Mouse (Mus musculus): ENCODE measurements around the gene Slc37a4. TPM values are rescaled to one million over a fixed set of nuclear protein-coding genes. Genes with fewer than 3 reads are reported as not detected.
"Not testable (repeated sequence)": the region's sequence is repeated elsewhere in the genome, so short reads cannot be mapped to it uniquely, and the experiment has no call there.

Gene Slc37a4
- polyA plus RNA-seq, 1 experiment from 2014 or later, result 46.3 TPM

GRCm38 (mm10) chr9:44373386-44373785 lies 23.3 kb upstream of the Slc37a4 start:
- H3K36me3 ChIP-seq (replicated peaks), result no peaks in the 10 kb centered on the region
- H3K4me3 ChIP-seq (replicated peaks), result no peak overlapping the region
- peaks cover 20% of the 10 kb centered on the region for H3K4me1 ChIP-seq (replicated peaks)
- no peaks in the 10 kb centered on the region for H3K27me3 ChIP-seq
- no peak overlapping the region for H3K9ac ChIP-seq
- no peak overlapping the region for H3K4me2 ChIP-seq
- no peaks in the 10 kb centered on the region for H3K9me3 ChIP-seq (replicated peaks)
- ATAC-seq (ENCODE audit: insufficient read depth), result no peak
- H3K27ac ChIP-seq (replicated peaks), result 0 out of 2 replicates have a peak overlapping the region, but pooled peaks have one; percentile 20

- Histone ChIP-seq H3K4me3 (replicated peaks) (no peak overlapping the region), H3K27me3 (no peaks in the 10 kb centered on the region), H3K4me2 (no peak overlapping the region), H3K9me3 (replicated peaks) (no peaks in the 10 kb centered on the region), H3K36me3 (replicated peaks) (peaks cover 5% of the 10 kb centered on the region), H3K27ac (replicated peaks) (no peak overlapping the region), H3K4me1 (replicated peaks) (peaks cover 38% of the 10 kb centered on the region), H3K9ac (no peak overlapping the region)
- ATAC-seq (ENCODE audit: insufficient read depth), result no peak
- 75% methylated on average over 6 of the region's 6 CpGs for WGBS (ENCODE audit: insufficient replicate concordance)
Measured at GRCm38 (mm10) chr9:44376141-44376540, 20.5 kb upstream of the Slc37a4 start.

- WGBS (ENCODE audit: insufficient replicate concordance), result 61% methylated on average over 2 of the region's 2 CpGs
- H3K27me3 ChIP-seq; ATAC-seq (ENCODE audit: insufficient read depth); H3K4me2 ChIP-seq; H3K9me3 ChIP-seq (replicated peaks); H3K4me3 ChIP-seq (replicated peaks); H3K9ac ChIP-seq; H3K27ac ChIP-seq (replicated peaks): not testable (repeated sequence)
- Histone ChIP-seq H3K36me3 (replicated peaks) (peaks cover 17% of the 10 kb centered on the region), H3K4me1 (replicated peaks) (peaks cover 44% of the 10 kb centered on the region)
Measured at GRCm38 (mm10) chr9:44377335-44377734, 19.3 kb upstream of the Slc37a4 start.

GRCm38 (mm10) chr9:44378153-44378730 lies 18.4 kb upstream of the Slc37a4 start:
- Histone ChIP-seq H3K9ac (peak overlapping the region; percentile 69), H3K27ac (replicated peaks) (peak overlapping the region; percentile 88), H3K9me3 (replicated peaks) (no peaks in the 10 kb centered on the region), H3K36me3 (replicated peaks) (peaks cover 26% of the 10 kb centered on the region), H3K4me2 (peak overlapping the region; percentile 93), H3K27me3 (no peaks in the 10 kb centered on the region), H3K4me3 (replicated peaks) (peak overlapping the region; percentile 71), H3K4me1 (replicated peaks) (peaks cover 43% of the 10 kb centered on the region)
- ATAC-seq (ENCODE audit: insufficient read depth), result no peak
- WGBS (ENCODE audit: insufficient replicate concordance), result 35% methylated on average over 5 of the region's 5 CpGs

- Histone ChIP-seq H3K9me3 (replicated peaks) (no peaks in the 10 kb centered on the region), H3K9ac (peak within 1 kb of the TSS; percentile 80), H3K27ac (replicated peaks) (peak within 1 kb of the TSS; percentile 88), H3K4me3 (replicated peaks) (peak within 1 kb of the TSS; percentile 71), H3K36me3 (replicated peaks) (peaks cover 36% of the 10 kb centered on the region), H3K4me2 (peak within 1 kb of the TSS; percentile 93), H3K27me3 (no peaks in the 10 kb centered on the region), H3K4me1 (replicated peaks) (peaks cover 35% of the 10 kb centered on the region)
- ATAC-seq (ENCODE audit: insufficient read depth), result peak; percentile 93
- WGBS (ENCODE audit: insufficient replicate concordance), result under 1% methylated on average over 83 of the region's 83 CpGs
Measured at GRCm38 (mm10) chr9:44379054-44379834, 17.4 kb upstream of the Slc37a4 start, which contains the start of gene Hyou1. Hyou1 (plus strand) TSS chr9:44379490.

- Histone ChIP-seq H3K4me3 (replicated peaks) (peak overlapping the region; percentile 71), H3K9me3 (replicated peaks) (no peaks in the 10 kb centered on the region), H3K27me3 (no peaks in the 10 kb centered on the region), H3K36me3 (replicated peaks) (peaks cover 42% of the 10 kb centered on the region), H3K4me1 (replicated peaks) (peaks cover 35% of the 10 kb centered on the region), H3K27ac (replicated peaks) (peak overlapping the region; percentile 78), H3K4me2 (peak overlapping the region; percentile 93), H3K9ac (peak overlapping the region; percentile 80)
- 4% methylated on average over 15 of the region's 15 CpGs for WGBS (ENCODE audit: insufficient replicate concordance)
- ATAC-seq (ENCODE audit: insufficient read depth), result 0 out of 2 replicates have a peak, but pooled peaks have one; percentile 5
Measured at GRCm38 (mm10) chr9:44379862-44380261, 16.8 kb upstream of the Slc37a4 start.

- H3K9me3 ChIP-seq (replicated peaks), result no peaks in the 10 kb centered on the region
- H3K27ac ChIP-seq (replicated peaks), result no peak overlapping the region
- ATAC-seq (ENCODE audit: insufficient read depth), result no peak
- H3K4me2 ChIP-seq, result no peak overlapping the region
- peaks cover 88% of the 10 kb centered on the region for H3K36me3 ChIP-seq (replicated peaks)
- H3K4me1 ChIP-seq (replicated peaks), result peaks cover 18% of the 10 kb centered on the region
- no peak overlapping the region for H3K9ac ChIP-seq
- H3K27me3 ChIP-seq, result no peaks in the 10 kb centered on the region
- H3K4me3 ChIP-seq (replicated peaks), result no peak overlapping the region
- WGBS (ENCODE audit: insufficient replicate concordance), result 83% methylated on average over 13 of the region's 13 CpGs
Measured at GRCm38 (mm10) chr9:44384596-44384995, 12.1 kb upstream of the Slc37a4 start.

GRCm38 (mm10) chr9:44387221-44387620 lies 9.4 kb upstream of the Slc37a4 start:
- no peak overlapping the region for H3K4me3 ChIP-seq (replicated peaks)
- no peaks in the 10 kb centered on the region for H3K9me3 ChIP-seq (replicated peaks)
- H3K9ac ChIP-seq, result no peak overlapping the region
- no peak for ATAC-seq (ENCODE audit: insufficient read depth)
- peaks cover 93% of the 10 kb centered on the region for H3K36me3 ChIP-seq (replicated peaks)
- H3K4me2 ChIP-seq, result no peak overlapping the region
- no peaks in the 10 kb centered on the region for H3K27me3 ChIP-seq
- H3K27ac ChIP-seq (replicated peaks), result no peak overlapping the region
- no peaks in the 10 kb centered on the region for H3K4me1 ChIP-seq (replicated peaks)
- 69% methylated on average over 3 of the region's 3 CpGs for WGBS (ENCODE audit: insufficient replicate concordance)

- Histone ChIP-seq H3K36me3 (replicated peaks) (peaks cover 81% of the 10 kb centered on the region), H3K27ac (replicated peaks) (no peak overlapping the region), H3K4me2 (no peak overlapping the region), H3K4me3 (replicated peaks) (no peak overlapping the region), H3K9me3 (replicated peaks) (no peaks in the 10 kb centered on the region), H3K4me1 (replicated peaks) (no peaks in the 10 kb centered on the region), H3K9ac (no peak overlapping the region), H3K27me3 (no peaks in the 10 kb centered on the region)
- ATAC-seq (ENCODE audit: insufficient read depth), result no peak
- WGBS (ENCODE audit: insufficient replicate concordance), result 50% methylated on average over 8 of the region's 8 CpGs
Measured at GRCm38 (mm10) chr9:44389273-44389672, 7.4 kb upstream of the Slc37a4 start.

GRCm38 (mm10) chr9:44391466-44391865 lies 5.2 kb upstream of the Slc37a4 start:
- Histone ChIP-seq H3K9ac (no peak overlapping the region), H3K27me3 (no peaks in the 10 kb centered on the region), H3K36me3 (replicated peaks) (peaks cover 59% of the 10 kb centered on the region), H3K4me1 (replicated peaks) (peaks cover 7% of the 10 kb centered on the region), H3K27ac (replicated peaks) (no peak overlapping the region), H3K9me3 (replicated peaks) (no peaks in the 10 kb centered on the region), H3K4me3 (replicated peaks) (no peak overlapping the region), H3K4me2 (no peak overlapping the region)
- ATAC-seq (ENCODE audit: insufficient read depth), result 0 out of 2 replicates have a peak, but pooled peaks have one; percentile 16
- 28% methylated on average over 4 of the region's 4 CpGs for WGBS (ENCODE audit: insufficient replicate concordance)

GRCm38 (mm10) chr9:44398087-44398486 lies 1.4 kb downstream of the Slc37a4 start:
- no peaks in the 10 kb centered on the region for H3K9me3 ChIP-seq (replicated peaks)
- peaks cover 60% of the 10 kb centered on the region for H3K4me1 ChIP-seq (replicated peaks)
- H3K27ac ChIP-seq (replicated peaks), result peak overlapping the region; percentile 93
- peak overlapping the region; percentile 91 for H3K9ac ChIP-seq
- peaks cover 42% of the 10 kb centered on the region for H3K36me3 ChIP-seq (replicated peaks)
- H3K4me3 ChIP-seq (replicated peaks), result peak overlapping the region; percentile 89
- 33% methylated on average over 4 of the region's 4 CpGs for WGBS (ENCODE audit: insufficient replicate concordance)
- peak overlapping the region; percentile 99 for H3K4me2 ChIP-seq
- no peaks in the 10 kb centered on the region for H3K27me3 ChIP-seq
- no peak for ATAC-seq (ENCODE audit: insufficient read depth)

Data from liver, embryonic 15.5 days (tissue).